Mouse (Mus musculus): ENCODE measurements around the gene Zfp536. TPM values are rescaled to one million over a fixed set of nuclear protein-coding genes. Genes with fewer than 3 reads are reported as not detected.

Gene Zfp536
- polyA plus RNA-seq, 1 experiment from 2014 or later = 7.2 TPM

GRCm38 (mm10) chr7:37484946-37485345 lies 288.5 kb downstream of the Zfp536 start:
- Histone ChIP-seq H3K27me3 (replicated peaks; ENCODE audit: control insufficient read depth, insufficient read depth, low read length) (no peaks in the 10 kb centered on the region; the same call in 1 of the 2 replicates), H3K9me3 (ENCODE audit: control insufficient read depth, low read length) (no peaks in the 10 kb centered on the region), H3K9ac (ENCODE audit: low read depth, low read length) (no peak overlapping the region), H3K36me3 (ENCODE audit: control insufficient read depth, insufficient read depth, low read length) (no peaks in the 10 kb centered on the region), H3K27ac (replicated peaks; ENCODE audit: low read depth, low read length) (no peak overlapping the region), H3K4me2 (ENCODE audit: low read depth, low read length) (no peak overlapping the region), H3K4me1 (ENCODE audit: control insufficient read depth, insufficient read depth, low read length) (no peaks in the 10 kb centered on the region), H3K4me3 (ENCODE audit: low read depth, low read length) (no peak overlapping the region)
- peak; percentile 60 for DNase-seq (ENCODE audit: low spot score)
- WGBS = 59% methylated on average over 3 of the region's 3 CpGs
- ATAC-seq (ENCODE audit: low read depth) = no peak

GRCm38 (mm10) chr7:37482564-37482963 lies 290.9 kb downstream of the Zfp536 start:
- H3K4me2 ChIP-seq (ENCODE audit: low read depth, low read length) = no peak overlapping the region
- H3K4me3 ChIP-seq (ENCODE audit: low read depth, low read length) = no peak overlapping the region
- H3K27ac ChIP-seq (replicated peaks; ENCODE audit: low read depth, low read length) = no peak overlapping the region
- H3K9ac ChIP-seq (ENCODE audit: low read depth, low read length) = no peak overlapping the region
- no peaks in the 10 kb centered on the region; the same call in 1 of the 2 replicates for H3K27me3 ChIP-seq (replicated peaks; ENCODE audit: control insufficient read depth, insufficient read depth, low read length)
- no peaks in the 10 kb centered on the region for H3K4me1 ChIP-seq (ENCODE audit: control insufficient read depth, insufficient read depth, low read length)
- no peak for ATAC-seq (ENCODE audit: low read depth)
- H3K9me3 ChIP-seq (ENCODE audit: control insufficient read depth, low read length) = no peaks in the 10 kb centered on the region
- DNase-seq (ENCODE audit: low spot score) = no peak
- no peaks in the 10 kb centered on the region for H3K36me3 ChIP-seq (ENCODE audit: control insufficient read depth, insufficient read depth, low read length)
- 71% methylated on average over 4 of the region's 4 CpGs for WGBS

DNA sequence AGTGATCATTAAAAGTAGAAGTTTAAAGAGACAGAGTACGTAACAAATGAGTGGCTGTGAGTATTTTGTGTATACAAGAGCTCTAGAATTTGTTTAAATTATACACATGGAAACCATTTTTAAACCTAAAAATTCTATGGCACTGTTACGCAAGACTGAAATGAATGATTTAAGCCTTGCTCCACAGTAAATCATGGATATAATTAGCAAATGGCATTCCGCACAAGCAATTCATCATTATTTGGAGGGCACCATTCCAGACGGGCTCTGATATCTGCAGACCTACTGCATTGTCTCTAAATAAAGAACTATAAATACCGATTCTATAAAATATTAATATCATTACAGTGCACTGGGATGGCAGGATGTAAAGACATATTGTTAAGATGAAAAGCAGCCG lies 292.3 kb downstream of the Zfp536 start:
- no peak overlapping the region for H3K4me3 ChIP-seq (ENCODE audit: low read depth, low read length)
- H3K4me1 ChIP-seq (ENCODE audit: control insufficient read depth, insufficient read depth, low read length) = no peaks in the 10 kb centered on the region
- H3K27ac ChIP-seq (replicated peaks; ENCODE audit: low read depth, low read length) = no peak overlapping the region
- no peaks in the 10 kb centered on the region; the same call in 1 of the 2 replicates for H3K27me3 ChIP-seq (replicated peaks; ENCODE audit: control insufficient read depth, insufficient read depth, low read length)
- DNase-seq (ENCODE audit: low spot score) (no peak), ATAC-seq (ENCODE audit: low read depth) (no peak)
- 65% methylated on average over 6 of the region's 6 CpGs for WGBS
- no peak overlapping the region for H3K9ac ChIP-seq (ENCODE audit: low read depth, low read length)
- H3K9me3 ChIP-seq (ENCODE audit: control insufficient read depth, low read length) = no peaks in the 10 kb centered on the region
- no peaks in the 10 kb centered on the region for H3K36me3 ChIP-seq (ENCODE audit: control insufficient read depth, insufficient read depth, low read length)
- no peak overlapping the region for H3K4me2 ChIP-seq (ENCODE audit: low read depth, low read length)

GRCm38 (mm10) chr7:37477309-37477708 lies 296.1 kb downstream of the Zfp536 start:
- ATAC-seq (ENCODE audit: low read depth) (no peak), DNase-seq (ENCODE audit: low spot score) (no peak)
- Histone ChIP-seq H3K9ac (ENCODE audit: low read depth, low read length) (no peak overlapping the region), H3K4me2 (ENCODE audit: low read depth, low read length) (no peak overlapping the region), H3K27me3 (replicated peaks; ENCODE audit: control insufficient read depth, insufficient read depth, low read length) (no peaks in the 10 kb centered on the region; the same call in 1 of the 2 replicates), H3K4me1 (ENCODE audit: control insufficient read depth, insufficient read depth, low read length) (no peaks in the 10 kb centered on the region), H3K4me3 (ENCODE audit: low read depth, low read length) (no peak overlapping the region), H3K27ac (replicated peaks; ENCODE audit: low read depth, low read length) (no peak overlapping the region), H3K36me3 (ENCODE audit: control insufficient read depth, insufficient read depth, low read length) (no peaks in the 10 kb centered on the region), H3K9me3 (ENCODE audit: control insufficient read depth, low read length) (no peaks in the 10 kb centered on the region)
- 89% methylated on average over 5 of the region's 5 CpGs for WGBS

GRCm38 (mm10) chr7:37475485-37475884 lies 298.0 kb downstream of the Zfp536 start:
- DNase-seq (ENCODE audit: low spot score) (no peak), ATAC-seq (ENCODE audit: low read depth) (no peak)
- 60% methylated on average over 2 of the region's 2 CpGs for WGBS
- Histone ChIP-seq H3K27ac (replicated peaks; ENCODE audit: low read depth, low read length) (no peak overlapping the region), H3K27me3 (replicated peaks; ENCODE audit: control insufficient read depth, insufficient read depth, low read length) (no peaks in the 10 kb centered on the region; the same call in 1 of the 2 replicates), H3K4me2 (ENCODE audit: low read depth, low read length) (no peak overlapping the region), H3K4me3 (ENCODE audit: low read depth, low read length) (no peak overlapping the region), H3K4me1 (ENCODE audit: control insufficient read depth, insufficient read depth, low read length) (no peaks in the 10 kb centered on the region), H3K9me3 (ENCODE audit: control insufficient read depth, low read length) (no peaks in the 10 kb centered on the region), H3K36me3 (ENCODE audit: control insufficient read depth, insufficient read depth, low read length) (no peaks in the 10 kb centered on the region), H3K9ac (ENCODE audit: low read depth, low read length) (no peak overlapping the region)

GRCm38 (mm10) chr7:37474284-37474683 lies 299.2 kb downstream of the Zfp536 start:
- Histone ChIP-seq H3K4me2 (ENCODE audit: low read depth, low read length) (no peak overlapping the region), H3K27me3 (replicated peaks; ENCODE audit: control insufficient read depth, insufficient read depth, low read length) (no peaks in the 10 kb centered on the region), H3K9me3 (ENCODE audit: control insufficient read depth, low read length) (no peaks in the 10 kb centered on the region), H3K27ac (replicated peaks; ENCODE audit: low read depth, low read length) (no peak overlapping the region), H3K4me1 (ENCODE audit: control insufficient read depth, insufficient read depth, low read length) (no peaks in the 10 kb centered on the region), H3K9ac (ENCODE audit: low read depth, low read length) (no peak overlapping the region), H3K36me3 (ENCODE audit: control insufficient read depth, insufficient read depth, low read length) (no peaks in the 10 kb centered on the region), H3K4me3 (ENCODE audit: low read depth, low read length) (no peak overlapping the region)
- no peak for ATAC-seq (ENCODE audit: low read depth)
- 61% methylated on average over 8 of the region's 8 CpGs for WGBS
- no peak for DNase-seq (ENCODE audit: low spot score)

DNA sequence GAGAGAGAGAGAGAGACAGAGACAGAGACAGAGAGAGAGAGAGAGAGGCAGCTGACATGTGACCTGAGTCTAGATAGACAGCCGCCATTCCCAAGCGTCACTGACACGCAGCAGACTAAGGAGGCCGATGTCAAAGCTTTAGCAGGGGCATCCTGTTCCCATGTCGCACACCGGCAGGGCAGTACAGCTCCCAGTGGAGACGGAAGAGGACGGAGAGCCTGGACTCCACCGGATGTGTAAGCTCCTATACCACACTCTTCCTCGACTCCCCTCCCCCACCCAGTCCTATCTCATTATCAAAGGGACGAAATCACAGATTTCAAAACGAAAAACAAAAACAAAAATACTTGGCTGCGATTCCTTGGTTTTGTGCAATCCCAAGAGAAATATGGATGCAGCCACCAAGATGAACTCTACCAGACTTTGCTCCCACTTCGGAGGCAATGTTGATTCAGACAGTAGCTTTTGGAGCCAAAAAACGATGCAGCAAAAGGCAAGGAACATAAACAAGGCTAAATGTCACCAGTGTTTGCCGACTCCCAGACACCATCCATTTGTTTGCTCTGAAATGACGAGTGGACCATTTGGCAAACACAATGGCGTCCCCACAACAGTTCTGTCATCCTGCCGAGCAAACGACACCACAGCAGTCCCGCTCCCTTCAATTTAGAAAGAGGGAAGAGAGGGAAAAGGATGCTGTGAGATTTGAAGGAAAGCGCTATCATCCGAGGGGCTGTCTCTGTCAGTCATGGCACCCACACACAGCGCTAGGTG lies 299.9 kb downstream of the Zfp536 start:
- Histone ChIP-seq H3K9me3 (ENCODE audit: control insufficient read depth, low read length) (no peaks in the 10 kb centered on the region), H3K9ac (ENCODE audit: low read depth, low read length) (no peak overlapping the region), H3K36me3 (ENCODE audit: control insufficient read depth, insufficient read depth, low read length) (no peaks in the 10 kb centered on the region), H3K4me1 (ENCODE audit: control insufficient read depth, insufficient read depth, low read length) (no peaks in the 10 kb centered on the region), H3K4me3 (ENCODE audit: low read depth, low read length) (no peak overlapping the region), H3K4me2 (ENCODE audit: low read depth, low read length) (no peak overlapping the region), H3K27ac (replicated peaks; ENCODE audit: low read depth, low read length) (no peak overlapping the region), H3K27me3 (replicated peaks; ENCODE audit: control insufficient read depth, insufficient read depth, low read length) (no peaks in the 10 kb centered on the region)
- WGBS = 73% methylated on average over 24 of the region's 24 CpGs
- ATAC-seq (ENCODE audit: low read depth) = no peak
- DNase-seq (ENCODE audit: low spot score) = no peak

- no peaks in the 10 kb centered on the region for H3K9me3 ChIP-seq (ENCODE audit: control insufficient read depth, low read length)
- no peaks in the 10 kb centered on the region for H3K27me3 ChIP-seq (replicated peaks; ENCODE audit: control insufficient read depth, insufficient read depth, low read length)
- no peaks in the 10 kb centered on the region for H3K36me3 ChIP-seq (ENCODE audit: control insufficient read depth, insufficient read depth, low read length)
- no peak overlapping the region for H3K4me3 ChIP-seq (ENCODE audit: low read depth, low read length)
- H3K9ac ChIP-seq (ENCODE audit: low read depth, low read length) = no peak overlapping the region
- 46% methylated on average over 8 of the region's 8 CpGs for WGBS
- no peak for DNase-seq (ENCODE audit: low spot score)
- no peak overlapping the region for H3K27ac ChIP-seq (replicated peaks; ENCODE audit: low read depth, low read length)
- no peaks in the 10 kb centered on the region for H3K4me1 ChIP-seq (ENCODE audit: control insufficient read depth, insufficient read depth, low read length)
- no peak overlapping the region for H3K4me2 ChIP-seq (ENCODE audit: low read depth, low read length)
- ATAC-seq (ENCODE audit: low read depth) = no peak
These were observed 301.7 kb downstream of the Zfp536 start for GRCm38 (mm10) chr7:37471726-37472125.
